In the genomic region with DNA sequence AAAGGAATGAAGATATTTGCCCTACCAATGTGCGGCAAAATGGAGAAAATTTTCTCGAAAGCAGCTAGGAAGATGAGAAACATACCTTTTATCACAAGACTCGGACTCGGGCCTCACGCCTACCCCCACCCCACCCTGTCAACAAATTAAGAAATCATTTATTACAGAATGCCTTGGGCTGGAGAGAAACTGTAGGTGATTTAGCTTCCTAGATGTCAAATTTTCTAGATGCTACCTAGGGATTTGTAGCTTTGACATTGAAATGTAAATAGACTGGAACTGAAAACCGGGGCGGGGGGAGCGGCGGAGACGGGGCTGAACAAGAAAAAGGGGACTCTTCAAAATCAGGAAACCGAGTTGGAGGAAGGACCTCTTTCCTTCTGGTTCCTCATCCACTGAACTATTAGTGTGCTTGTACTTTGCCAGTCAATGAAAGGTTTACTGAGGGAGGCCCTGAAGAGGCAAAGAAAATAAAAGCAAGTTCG, we compare ENCODE assay signal across 8 mouse cellular contexts. TPM values are rescaled to one million over a fixed set of nuclear protein-coding genes. Genes with fewer than 3 reads are reported as not detected.
A peak's percentile ranks its signal among the peaks of the same experiment; 100 is the strongest.
DNase-seq lines count a peak whose midpoint lies in the region; ATAC-seq lines count a peak whose summit lies in the region.

No protein-coding gene starts in this region.

- H3K27ac ChIP-seq in hindbrain, embryonic 12.5 days = peak overlapping the region; percentile 57; the same call in 1 of the 2 replicates
- no peak overlapping the region for H3K27ac ChIP-seq in lung, embryonic 15.5 days
- no peak overlapping the region for H3K27ac ChIP-seq in stomach, embryonic 15.5 days

- H3K4me1 ChIP-seq in hindbrain, embryonic 12.5 days = no peaks in the 10 kb centered on the region
- H3K4me1 ChIP-seq in lung, embryonic 15.5 days = no peaks in the 10 kb centered on the region
- H3K4me1 ChIP-seq in stomach, embryonic 15.5 days = no peaks in the 10 kb centered on the region

- no peaks in the 10 kb centered on the region for H3K36me3 ChIP-seq in hindbrain, embryonic 12.5 days
- no peaks in the 10 kb centered on the region for H3K36me3 ChIP-seq in lung, embryonic 15.5 days
- H3K36me3 ChIP-seq in stomach, embryonic 15.5 days = no peaks in the 10 kb centered on the region

- peak overlapping the region; percentile 40 for H3K4me2 ChIP-seq in hindbrain, embryonic 12.5 days (replicated peaks)
- peak overlapping the region; percentile 50 for H3K4me2 ChIP-seq in lung, embryonic 15.5 days
- peak overlapping the region; percentile 46 for H3K4me2 ChIP-seq in stomach, embryonic 15.5 days

- H3K4me3 ChIP-seq in hindbrain, embryonic 12.5 days = peak overlapping the region; percentile 39
- peak overlapping the region; percentile 44 for H3K4me3 ChIP-seq in lung, embryonic 15.5 days
- H3K4me3 ChIP-seq in stomach, embryonic 15.5 days (replicated peaks) = peak overlapping the region; percentile 47

- peak; percentile 79 for ATAC-seq in hindbrain, embryonic 12.5 days (ENCODE audit: low FRiP score)
- peak; percentile 69; the same call in 1 of the 2 replicates for ATAC-seq in lung, embryonic 15.5 days (ENCODE audit: borderline replicate concordance, extremely low read depth, low FRiP score, low TSS enrichment)
- peak; percentile 50 for ATAC-seq in stomach, embryonic 15.5 days (ENCODE audit: insufficient read depth, low FRiP score, low read depth)

- 0 out of 2 replicates have a peak overlapping the region, but pooled peaks have one; percentile 35 for H3K9ac ChIP-seq in hindbrain, embryonic 12.5 days
- H3K9ac ChIP-seq in lung, embryonic 15.5 days = no peak overlapping the region
- H3K9ac ChIP-seq in stomach, embryonic 15.5 days = no peak overlapping the region

- WGBS in hindbrain, embryonic 12.5 days = 18% methylated on average over 12 of the region's 12 CpGs
- 17% methylated on average over 12 of the region's 12 CpGs for whole genome bisulfite sequencing in lung, embryonic 15.5 days
- 21% methylated on average over 12 of the region's 12 CpGs for WGBS in stomach, embryonic 15.5 days

- DNase-seq in frontal cortex, postnatal 10 days (ENCODE audit: low spot score in 2 of 2) = peak; percentile 3 to 7
- no peak for DNase-seq in frontal cortex, postnatal 14 days (ENCODE audit: low spot score in 2 of 2)
- DNase-seq in urinary bladder, adult 18-20 months (ENCODE audit: low spot score in 2 of 2) = peak; percentile 2 to 7
- no peak for DNase-seq in urinary bladder, postnatal 10 days (ENCODE audit: low spot score)
- DNase-seq in spleen, postnatal 14 days (ENCODE audit: low spot score in 2 of 2) = no peak

- no peaks in the 10 kb centered on the region for H3K27me3 ChIP-seq in hindbrain, embryonic 12.5 days
- no peaks in the 10 kb centered on the region for H3K27me3 ChIP-seq in lung, embryonic 15.5 days
- no peaks in the 10 kb centered on the region for H3K27me3 ChIP-seq in stomach, embryonic 15.5 days (replicated peaks)

- no peaks in the 10 kb centered on the region for H3K9me3 ChIP-seq in hindbrain, embryonic 12.5 days (replicated peaks)
- no peaks in the 10 kb centered on the region for H3K9me3 ChIP-seq in lung, embryonic 15.5 days
- no peaks in the 10 kb centered on the region for H3K9me3 ChIP-seq in stomach, embryonic 15.5 days

RNA-seq across cellular contexts. Expression of a gene that starts 0.3 kb away (rescaled TPM):
- 53.0 and 56.7 TPM in 2 replicates for polyA plus RNA-seq in hindbrain, embryonic 12.5 days (2016; fragmentation: Nextera tagmentation; extraction: Ambion mirVana)
- 17.4 and 17.5 TPM in 2 replicates for polyA plus RNA-seq in lung, embryonic 15.5 days (2015; fragmentation: Nextera tagmentation; extraction: Ambion mirVana)
- polyA plus RNA-seq in stomach, embryonic 15.5 days (2015; fragmentation: Nextera tagmentation; extraction: Ambion mirVana) = 14.9 and 15.3 TPM in 2 replicates

RNA-seq across cellular contexts. Expression of a gene that starts 52.8 kb away (rescaled TPM):
- polyA plus RNA-seq in hindbrain, embryonic 12.5 days (2016; fragmentation: Nextera tagmentation; extraction: Ambion mirVana) = 3.7 and 4.4 TPM in 2 replicates
- 2.3 and 2.6 TPM in 2 replicates for polyA plus RNA-seq in lung, embryonic 15.5 days (2015; fragmentation: Nextera tagmentation; extraction: Ambion mirVana)
- polyA plus RNA-seq in stomach, embryonic 15.5 days (2015; fragmentation: Nextera tagmentation; extraction: Ambion mirVana) = 2.1 and 2.3 TPM in 2 replicates

Comparison
In these comparisons a context has a peak if more than half of its experiments do, and no peak if none do; other contexts are left out.
1. DNase-seq: peak in frontal cortex, postnatal 10 days (2 of 2) and urinary bladder, adult 18-20 months (2 of 2); none in frontal cortex, postnatal 14 days (0 of 2), urinary bladder, postnatal 10 days (single experiment) and spleen, postnatal 14 days (0 of 2).
2. Peak in every context shown above with its lines, with median percentiles within 50 percentile points of each other: ATAC-seq, H3K4me2 ChIP-seq and H3K4me3 ChIP-seq.